Mouse (Mus musculus): Measurements from ENCODE around the gene Hsd3b6. TPM values are rescaled to one million over a fixed set of nuclear protein-coding genes. Genes with fewer than 3 reads are reported as not detected.
"Not testable (repeated sequence)": the region's sequence is repeated elsewhere in the genome, so short reads cannot be mapped to it uniquely, and the experiment has no call there.

Hsd3b6 gene
- total RNA-seq (2015; ENCODE audit: low replicate concordance), result not detected in 2 replicates
- not detected in 2 replicates for total RNA-seq (2017; ENCODE audit: low replicate concordance)

- ATAC-seq (replicated peaks; ENCODE audit: low FRiP score, poor library complexity, severe bottlenecking), result no peak
Measured at GRCm38 (mm10) chr3:98814101-98814670, at the start of gene Hsd3b6. Hsd3b6 (minus strand) TSS chr3:98814443.

- ATAC-seq (replicated peaks; ENCODE audit: low FRiP score, poor library complexity, severe bottlenecking), result no peak
Measured at GRCm38 (mm10) chr3:98862800-98863199, 48.6 kb upstream of the Hsd3b6 start.

GRCm38 (mm10) chr3:98859576-98859975 lies 45.3 kb upstream of the Hsd3b6 start, which contains the start of gene Hsd3b1:
Hsd3b1 (minus strand) TSS chr3:98859794.
- no peak for ATAC-seq (replicated peaks; ENCODE audit: low FRiP score, poor library complexity, severe bottlenecking)

GRCm38 (mm10) chr3:98858051-98858450 lies 43.8 kb upstream of the Hsd3b6 start:
- no peak for ATAC-seq (replicated peaks; ENCODE audit: low FRiP score, poor library complexity, severe bottlenecking)

GRCm38 (mm10) chr3:98856892-98857291 lies 42.6 kb upstream of the Hsd3b6 start:
- no peak for ATAC-seq (replicated peaks; ENCODE audit: low FRiP score, poor library complexity, severe bottlenecking)

- ATAC-seq (replicated peaks; ENCODE audit: low FRiP score, poor library complexity, severe bottlenecking), result no peak
Measured at GRCm38 (mm10) chr3:98855160-98855559, 40.9 kb upstream of the Hsd3b6 start.

GRCm38 (mm10) chr3:98853685-98854084 lies 39.4 kb upstream of the Hsd3b6 start:
- no peak for ATAC-seq (replicated peaks; ENCODE audit: low FRiP score, poor library complexity, severe bottlenecking)

GRCm38 (mm10) chr3:98853051-98853450 lies 38.8 kb upstream of the Hsd3b6 start:
- no peak for ATAC-seq (replicated peaks; ENCODE audit: low FRiP score, poor library complexity, severe bottlenecking)

GRCm38 (mm10) chr3:98852631-98853030 lies 38.4 kb upstream of the Hsd3b6 start:
- ATAC-seq (replicated peaks; ENCODE audit: low FRiP score, poor library complexity, severe bottlenecking), result no peak

GRCm38 (mm10) chr3:98851853-98852252 lies 37.6 kb upstream of the Hsd3b6 start:
- no peak for ATAC-seq (replicated peaks; ENCODE audit: low FRiP score, poor library complexity, severe bottlenecking)

GRCm38 (mm10) chr3:98850262-98850661 lies 36.0 kb upstream of the Hsd3b6 start:
- no peak for ATAC-seq (replicated peaks; ENCODE audit: low FRiP score, poor library complexity, severe bottlenecking)

- no peak for ATAC-seq (replicated peaks; ENCODE audit: low FRiP score, poor library complexity, severe bottlenecking)
Measured at GRCm38 (mm10) chr3:98848898-98849297, 34.7 kb upstream of the Hsd3b6 start.

GRCm38 (mm10) chr3:98812653-98813052 lies 1.6 kb downstream of the Hsd3b6 start:
- ATAC-seq (replicated peaks; ENCODE audit: low FRiP score, poor library complexity, severe bottlenecking), result not testable (repeated sequence)

GRCm38 (mm10) chr3:98805032-98805431 lies 9.2 kb downstream of the Hsd3b6 start:
- ATAC-seq (replicated peaks; ENCODE audit: low FRiP score, poor library complexity, severe bottlenecking), result not testable (repeated sequence)

- no peak for ATAC-seq (replicated peaks; ENCODE audit: low FRiP score, poor library complexity, severe bottlenecking)
Measured at GRCm38 (mm10) chr3:98786551-98786950, 27.7 kb downstream of the Hsd3b6 start.

GRCm38 (mm10) chr3:98782181-98782868 lies 31.9 kb downstream of the Hsd3b6 start:
- ATAC-seq (replicated peaks; ENCODE audit: low FRiP score, poor library complexity, severe bottlenecking), result no peak

- ATAC-seq (replicated peaks; ENCODE audit: low FRiP score, poor library complexity, severe bottlenecking), result no peak
Measured at GRCm38 (mm10) chr3:98780921-98781320, 33.3 kb downstream of the Hsd3b6 start.

GRCm38 (mm10) chr3:98764155-98764554 lies 50.1 kb downstream of the Hsd3b6 start:
- no peak for ATAC-seq (replicated peaks; ENCODE audit: low FRiP score, poor library complexity, severe bottlenecking)

GRCm38 (mm10) chr3:98756836-98757235 lies 57.4 kb downstream of the Hsd3b6 start:
- no peak for ATAC-seq (replicated peaks; ENCODE audit: low FRiP score, poor library complexity, severe bottlenecking)

All from erythroid progenitor cell, adult 5-6 weeks (primary cell).